Mouse (Mus musculus) neutrophil, adult 5-6 weeks (primary cell): ENCODE data around the gene Tm4sf20. TPM values are rescaled to one million over a fixed set of nuclear protein-coding genes. Genes with fewer than 3 reads are reported as not detected.

Experiments
- ATAC-seq: fragments of 151-379, 151-347 bp; 2 replicates; pipeline ENCODE4 v1.8.0; 2017; ENCODE audit warnings: mild to moderate bottlenecking, moderate TSS enrichment; ENCODE audit not compliant: insufficient number of reproducible peaks, poor library complexity, low FRiP score, severe bottlenecking; ENCODE audit errors: extremely low read depth
- total RNA-seq: library from RNA; stranded (forward); fragments of 200-1000 nt; gene quantifications from 2 replicates; pipeline ENCODE4 v1.2.3, GENCODE M21; 2017

Gene Tm4sf20
- not detected in 2 replicates for total RNA-seq

GRCm38 (mm10) chr1:82768269-82768668 is at the start of gene Tm4sf20:
Gene Tm4sf20, minus strand, starts transcription at chr1:82768461.
- no peak for ATAC-seq

- 0 out of 2 replicates have a peak, but pooled peaks have one; percentile 19 for ATAC-seq
Measured at GRCm38 (mm10) chr1:82815941-82816716, 47.9 kb upstream of the Tm4sf20 start.

- no peak for ATAC-seq
Measured at GRCm38 (mm10) chr1:82811766-82812165, 43.5 kb upstream of the Tm4sf20 start.

- no peak for ATAC-seq
Measured at GRCm38 (mm10) chr1:82808564-82808963, 40.3 kb upstream of the Tm4sf20 start.

- ATAC-seq = no peak
Measured at GRCm38 (mm10) chr1:82807206-82807605, 38.9 kb upstream of the Tm4sf20 start.

GRCm38 (mm10) chr1:82806391-82806790 is 38.1 kb upstream of the Tm4sf20 start:
- ATAC-seq = no peak

- ATAC-seq = no peak
Measured at GRCm38 (mm10) chr1:82804059-82804458, 35.8 kb upstream of the Tm4sf20 start.

- ATAC-seq = 0 out of 2 replicates have a peak, but pooled peaks have one; percentile 44
Measured at GRCm38 (mm10) chr1:82803608-82804007, 35.3 kb upstream of the Tm4sf20 start.

GRCm38 (mm10) chr1:82801105-82801783 is 33.0 kb upstream of the Tm4sf20 start:
- no peak for ATAC-seq

- ATAC-seq = no peak
Measured at GRCm38 (mm10) chr1:82798922-82799321, 30.7 kb upstream of the Tm4sf20 start.

- no peak for ATAC-seq
Measured at GRCm38 (mm10) chr1:82798304-82798703, 30.0 kb upstream of the Tm4sf20 start.

GRCm38 (mm10) chr1:82797088-82797487 is 28.8 kb upstream of the Tm4sf20 start:
- peak; percentile 47; the same call in 1 of the 2 replicates for ATAC-seq

- no peak for ATAC-seq
Measured at GRCm38 (mm10) chr1:82795702-82796443, 27.6 kb upstream of the Tm4sf20 start.

- no peak for ATAC-seq
Measured at GRCm38 (mm10) chr1:82795211-82795610, 26.9 kb upstream of the Tm4sf20 start.

GRCm38 (mm10) chr1:82793986-82794385 is 25.7 kb upstream of the Tm4sf20 start:
- no peak for ATAC-seq

- ATAC-seq = no peak
Measured at GRCm38 (mm10) chr1:82793110-82793509, 24.8 kb upstream of the Tm4sf20 start.

- no peak for ATAC-seq
Measured at GRCm38 (mm10) chr1:82792238-82792637, 24.0 kb upstream of the Tm4sf20 start.

GRCm38 (mm10) chr1:82791105-82791504 is 22.8 kb upstream of the Tm4sf20 start:
- ATAC-seq = no peak

GRCm38 (mm10) chr1:82788070-82788469 is 19.8 kb upstream of the Tm4sf20 start:
- ATAC-seq = no peak
